20 mouse cellular contexts compared by ENCODE assay signal in genomic region chr11:63157117-63157516, GRCm38 (mm10). TPM values are rescaled to one million over a fixed set of nuclear protein-coding genes. Genes with fewer than 3 reads are reported as not detected.
"Had no signal": no experiment of that assay in that cellular context is flagged by ENCODE, and none has a peak within 500 bp of the region (broad histone marks: within the 10 kb centered on the region; RNA-seq: fewer than 3 reads in every experiment).

No protein-coding gene starts in this region.

- DNase-seq: lung, adult 18-20 months; lung, embryonic 14.5 days; lung, postnatal 10 days; lung, postnatal 4 days; midbrain, embryonic 14.5 days; retina, postnatal 1 day; right cerebral cortex, adult 18-20 months; right cerebral cortex, postnatal 25 days; right cerebral cortex, postnatal 4 days; spleen, adult 18-20 months; thymus, adult 18-20 months; thymus, postnatal 14 days; thymus, postnatal 36 days had no signal

- H3K4me3 ChIP-seq: midbrain, embryonic 10.5 days; midbrain, embryonic 12.5 days; myocyte; neural tube, embryonic 13.5 days; neural tube, embryonic 15.5 days had no signal

- ATAC-seq: midbrain, embryonic 16.5 days had no signal

- H3K27ac ChIP-seq: midbrain, embryonic 10.5 days; midbrain, embryonic 12.5 days; neural tube, embryonic 13.5 days; neural tube, embryonic 15.5 days had no signal

RNA-seq across cellular contexts. Expression of gene Pmp22, which starts 28.3 kb away (rescaled TPM):
- total RNA-seq: megakaryocyte-erythroid progenitor cell, adult 5-6 weeks had no signal
